Mouse (Mus musculus) NIH3T3 (cell line): ENCODE results near the gene Pdzd4.
A peak's percentile ranks its signal among the peaks of the same experiment; 100 is the strongest.

Experiments used
- DNase-seq: peaks from one replicate; pipeline ENCODE4 v3.0.0-alpha.2; 2012; ENCODE audit warnings: low read depth

The Pdzd4 gene

DNA sequence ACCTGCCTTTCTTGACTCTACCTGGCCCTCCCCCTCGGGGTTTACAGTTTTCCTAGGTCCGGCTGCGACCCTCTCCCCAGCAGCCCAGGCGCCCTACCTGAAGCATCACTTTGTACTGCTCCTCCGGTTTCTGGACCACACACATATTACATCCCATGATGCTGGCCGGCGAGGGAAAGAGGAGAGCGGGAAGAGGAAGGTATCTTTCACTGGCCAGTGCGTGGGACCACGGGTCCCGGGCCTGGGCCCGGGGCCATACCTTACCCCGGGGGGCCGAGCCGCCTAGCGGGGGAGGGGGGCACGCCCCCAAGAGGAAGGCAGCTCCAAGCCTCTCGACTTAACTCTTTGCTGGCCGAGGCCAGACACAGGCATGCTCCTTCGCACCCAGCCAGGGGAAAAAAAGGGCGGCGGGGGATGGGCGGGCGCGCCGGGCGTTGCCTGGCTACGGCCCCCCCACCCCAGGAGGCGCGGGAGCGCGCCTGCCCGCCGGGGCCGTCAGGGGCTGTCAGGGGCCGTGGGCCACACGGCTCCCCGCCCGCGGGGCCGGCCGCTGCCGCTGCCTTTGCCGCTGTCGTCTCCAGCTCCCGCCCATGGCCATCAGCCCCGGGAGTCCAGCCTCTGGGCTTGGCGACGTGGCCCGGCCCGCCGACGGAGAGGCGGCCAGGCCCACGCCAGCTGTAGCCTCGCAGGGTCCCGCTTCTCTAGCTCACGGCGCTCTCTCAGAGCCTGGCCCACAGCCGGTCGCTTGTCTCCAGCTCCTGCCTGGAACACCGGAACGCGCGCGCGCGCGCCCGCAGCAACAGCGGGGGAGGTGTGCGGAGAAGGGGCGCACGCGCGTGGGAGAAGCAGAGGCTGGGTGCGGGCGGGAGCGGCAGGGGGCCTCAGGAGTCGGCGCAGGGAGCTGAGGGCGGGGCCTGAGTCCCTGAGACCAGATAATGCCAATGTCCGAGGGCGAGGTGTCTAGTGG lies at the start of gene Pdzd4:
TSS of gene Pdzd4 (minus strand) at position 785 of the 967 bp plus-strand sequence.
- peak; percentile 83 for DNase-seq

DNA sequence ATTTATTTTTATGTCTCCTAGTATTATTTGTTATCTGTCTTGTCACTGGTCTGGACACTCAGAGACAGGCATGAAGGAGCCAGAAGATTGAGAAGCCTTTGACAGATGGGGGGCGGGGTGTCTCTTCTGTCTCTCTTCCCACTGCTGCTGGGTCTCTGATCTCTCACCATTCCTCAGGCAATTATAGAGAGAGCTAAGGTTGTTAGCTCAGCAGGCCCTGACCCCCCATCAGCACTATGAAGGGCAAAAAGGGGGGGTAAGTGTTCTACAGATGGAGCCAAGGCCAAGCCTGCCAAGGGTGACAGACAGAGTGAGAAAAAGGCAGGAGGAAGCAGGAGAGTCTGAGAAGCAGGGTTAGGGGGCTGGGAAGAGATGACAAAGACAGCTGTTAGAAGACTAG lies 47.2 kb upstream of the Pdzd4 start:
- DNase-seq, result no peak

DNA sequence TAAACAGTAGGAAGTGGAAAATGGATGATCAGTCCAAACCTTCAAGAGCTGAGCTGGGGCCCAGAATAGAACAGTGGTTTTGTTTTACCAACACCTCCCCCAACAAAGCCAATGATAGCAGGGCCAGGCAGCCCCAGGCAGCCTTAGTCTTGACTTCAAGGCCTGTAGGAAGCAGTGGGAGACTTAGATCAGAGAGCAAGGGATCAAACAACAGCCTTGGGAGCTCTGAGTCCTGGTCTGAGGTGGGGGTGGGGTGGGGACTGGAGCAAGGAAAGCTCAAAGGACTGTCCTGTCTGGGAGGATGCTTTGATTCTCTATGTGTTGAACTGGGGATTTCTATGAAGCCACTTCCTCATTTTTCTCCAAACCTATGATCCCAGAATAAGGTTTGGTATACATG lies 46.7 kb upstream of the Pdzd4 start:
- DNase-seq, result no peak

DNA sequence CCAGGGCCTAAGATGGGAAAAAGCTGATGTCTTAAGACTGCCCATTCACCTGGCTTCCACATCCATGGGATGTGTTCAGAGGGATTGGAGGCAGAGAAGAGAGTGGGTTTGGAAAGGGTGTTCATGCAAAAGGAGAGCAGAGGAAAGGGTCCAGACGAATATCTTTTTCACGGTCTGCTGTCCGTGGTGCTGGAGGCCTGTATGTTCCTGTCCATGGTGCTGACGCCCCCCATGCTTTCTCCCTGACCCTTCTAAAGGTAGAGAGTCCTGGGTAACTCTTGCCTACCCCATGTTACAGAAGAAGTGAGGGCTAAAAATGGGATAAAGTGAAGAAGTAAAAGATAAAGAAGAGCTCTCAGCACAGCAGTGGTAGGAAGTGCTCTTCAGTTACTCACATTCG lies 44.6 kb upstream of the Pdzd4 start:
- DNase-seq, result peak; percentile 62

DNA sequence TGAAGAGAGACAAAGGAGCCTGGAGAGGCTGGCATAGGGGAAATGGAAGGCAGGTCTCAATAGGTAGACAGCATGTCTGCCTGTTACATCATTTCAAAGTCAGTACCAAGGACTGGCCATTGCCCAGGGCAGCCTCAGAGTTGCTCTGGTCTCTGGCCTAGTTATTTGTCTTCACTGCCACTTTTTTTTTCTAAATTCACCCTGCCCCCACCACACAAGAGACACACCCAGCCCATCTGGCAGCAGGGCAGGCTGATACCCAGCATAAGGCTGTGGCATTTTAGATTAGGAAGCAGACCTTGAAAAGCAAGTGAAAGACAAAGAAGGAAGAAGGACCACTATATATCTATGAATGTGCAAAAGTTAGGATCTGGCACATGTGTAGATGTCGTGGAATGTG lies 43.1 kb upstream of the Pdzd4 start:
- no peak for DNase-seq

DNA sequence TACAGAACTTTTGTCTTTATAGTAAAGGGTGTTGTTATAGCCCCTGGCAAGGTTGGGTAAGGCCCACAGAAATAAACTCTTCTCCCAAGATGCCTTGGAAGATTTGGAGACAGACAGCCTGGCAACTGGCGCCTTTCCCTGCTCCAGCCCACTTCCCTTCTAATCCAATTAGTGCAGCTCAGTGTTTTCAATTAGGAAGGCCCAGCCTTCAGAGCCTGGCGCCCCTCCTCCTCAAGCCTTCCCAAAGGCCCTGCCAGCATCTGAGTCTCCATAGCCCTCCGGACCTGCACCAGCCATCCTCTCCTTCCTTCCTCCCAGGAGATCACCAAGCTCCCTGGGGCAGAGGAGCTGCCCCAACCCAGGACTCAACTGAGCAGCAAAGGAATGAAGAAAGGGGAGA lies 42.5 kb upstream of the Pdzd4 start:
- no peak for DNase-seq

DNA sequence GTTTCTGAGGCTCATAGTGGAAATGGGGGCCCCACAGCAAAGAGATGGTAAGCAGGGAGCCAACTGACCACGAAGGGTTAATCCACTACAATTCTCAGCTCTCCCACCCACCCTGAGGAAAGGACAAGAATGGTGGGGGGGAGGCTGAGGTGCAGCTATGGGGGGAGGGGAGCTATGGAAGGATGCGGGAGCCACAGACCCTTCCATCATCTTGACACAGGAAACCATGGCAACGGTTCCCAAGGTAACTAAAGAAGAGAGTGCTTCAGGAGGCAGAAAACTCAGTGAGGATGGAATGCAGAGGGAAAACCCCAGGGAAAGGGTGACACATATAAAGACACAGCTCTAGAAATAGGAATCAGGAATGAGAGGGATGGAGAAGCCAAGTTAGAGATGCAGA lies 39.9 kb upstream of the Pdzd4 start:
- DNase-seq, result no peak

DNA sequence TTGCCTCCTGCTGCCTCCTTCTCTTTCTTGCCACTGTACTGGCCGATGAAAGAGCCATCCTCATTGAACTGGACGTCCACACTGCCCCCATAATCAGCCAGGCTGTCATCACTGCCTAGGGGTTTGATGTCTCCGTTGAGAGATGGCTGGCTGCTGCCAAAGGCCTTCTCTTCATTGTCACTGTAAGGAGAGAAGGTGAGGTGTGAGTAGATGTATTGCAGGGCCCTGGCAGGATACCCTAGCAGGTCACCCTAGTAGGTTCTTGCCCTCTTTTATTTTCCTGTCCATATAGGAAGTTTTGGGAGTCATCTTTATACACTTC lies 30.3 kb upstream of the Pdzd4 start:
- DNase-seq, result no peak

DNA sequence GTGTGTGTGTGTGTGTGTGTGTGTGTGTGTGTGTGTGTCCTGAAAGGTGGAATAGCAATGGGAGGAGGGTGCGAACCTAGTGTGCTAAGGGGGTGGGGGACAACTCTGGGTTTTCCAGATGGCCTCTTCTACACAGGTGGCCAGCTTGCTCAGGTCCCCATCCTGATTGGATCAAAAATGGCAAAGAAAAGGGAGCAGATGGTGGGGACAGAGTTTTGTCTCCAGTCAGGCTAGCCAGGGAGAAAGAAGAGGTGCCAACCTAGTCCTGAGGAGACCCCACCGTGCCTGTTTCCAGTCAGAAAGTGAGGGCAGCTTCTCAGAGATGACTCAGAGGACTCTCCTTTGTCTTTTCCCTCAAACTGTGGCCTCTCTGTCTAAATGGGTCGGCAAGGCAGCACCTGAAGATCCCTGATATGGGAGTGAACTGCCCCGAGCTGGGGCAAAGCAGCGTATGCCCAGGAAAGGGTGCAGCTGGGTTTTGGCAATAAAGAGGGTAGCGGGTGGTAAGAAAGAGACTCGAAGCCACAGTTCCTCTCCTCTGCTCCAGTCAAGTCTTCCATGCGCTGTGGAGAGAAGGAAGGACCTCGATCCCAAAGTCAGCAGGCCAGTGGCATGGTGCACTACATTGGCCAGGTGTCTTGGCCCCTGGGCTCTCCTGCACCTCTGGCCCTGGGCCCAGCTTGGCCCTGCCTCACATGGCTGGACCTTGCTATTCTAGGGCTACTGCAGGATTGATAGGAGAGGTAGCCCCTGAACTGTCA lies 29.7 kb upstream of the Pdzd4 start:
- no peak for DNase-seq

DNA sequence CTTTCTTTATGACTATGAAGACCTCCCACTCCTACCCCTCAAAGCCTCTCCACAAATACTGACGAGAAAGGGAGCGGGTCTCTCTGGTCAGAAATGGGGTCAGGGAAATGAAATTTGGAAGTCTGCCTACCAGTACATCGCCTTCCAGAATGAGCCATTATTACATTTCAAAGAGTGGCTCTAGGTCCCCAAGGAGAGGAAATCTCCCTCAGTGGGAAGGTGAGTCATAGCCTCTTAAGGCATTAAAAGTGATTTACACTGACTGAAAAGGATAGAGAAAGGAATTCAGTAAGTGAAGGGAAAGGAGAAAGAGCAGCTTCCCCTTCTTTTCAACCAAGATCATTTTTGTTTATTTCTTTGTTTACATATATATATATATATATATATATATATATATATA lies 11.9 kb upstream of the Pdzd4 start:
- DNase-seq, result peak; percentile 41

DNA sequence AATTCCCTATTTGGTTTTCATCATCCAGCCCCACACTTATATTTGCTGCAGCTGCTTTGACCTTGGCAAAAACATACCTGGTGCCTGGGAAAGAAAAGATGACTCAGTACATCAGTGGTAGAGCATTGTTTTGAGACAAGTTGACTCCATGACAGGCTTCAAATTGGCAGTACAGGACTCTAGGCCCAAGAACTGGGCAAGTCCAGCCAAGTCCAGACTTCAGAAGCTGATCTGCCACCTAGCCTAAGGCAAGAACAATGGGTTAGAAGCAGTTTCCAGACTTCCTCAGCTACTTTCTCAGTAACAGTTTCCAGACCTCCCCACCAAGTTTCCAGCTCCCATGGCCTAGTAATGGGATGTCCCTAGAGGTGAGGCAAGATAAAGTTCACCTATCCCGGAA lies 11.0 kb upstream of the Pdzd4 start:
- no peak for DNase-seq

DNA sequence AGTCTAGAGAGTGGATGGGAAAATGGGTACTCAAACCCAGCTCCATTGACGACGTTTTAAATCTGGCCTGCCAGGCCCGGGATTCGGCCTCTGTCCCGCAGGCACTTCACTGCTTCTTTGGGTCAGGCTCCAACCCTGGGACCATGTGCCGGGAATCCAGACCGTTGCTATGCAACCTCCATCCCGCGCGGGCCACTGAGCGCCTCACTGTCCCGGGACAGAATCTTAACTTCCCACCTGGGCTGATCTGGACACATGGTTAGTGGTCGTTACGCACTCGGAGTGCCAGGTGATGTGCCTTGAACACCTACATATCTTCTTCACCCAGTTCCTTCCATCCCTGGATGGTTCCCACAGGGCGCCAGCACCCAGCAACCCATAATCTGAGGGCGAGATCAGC lies 1.0 kb downstream of the Pdzd4 start:
- no peak for DNase-seq

DNA sequence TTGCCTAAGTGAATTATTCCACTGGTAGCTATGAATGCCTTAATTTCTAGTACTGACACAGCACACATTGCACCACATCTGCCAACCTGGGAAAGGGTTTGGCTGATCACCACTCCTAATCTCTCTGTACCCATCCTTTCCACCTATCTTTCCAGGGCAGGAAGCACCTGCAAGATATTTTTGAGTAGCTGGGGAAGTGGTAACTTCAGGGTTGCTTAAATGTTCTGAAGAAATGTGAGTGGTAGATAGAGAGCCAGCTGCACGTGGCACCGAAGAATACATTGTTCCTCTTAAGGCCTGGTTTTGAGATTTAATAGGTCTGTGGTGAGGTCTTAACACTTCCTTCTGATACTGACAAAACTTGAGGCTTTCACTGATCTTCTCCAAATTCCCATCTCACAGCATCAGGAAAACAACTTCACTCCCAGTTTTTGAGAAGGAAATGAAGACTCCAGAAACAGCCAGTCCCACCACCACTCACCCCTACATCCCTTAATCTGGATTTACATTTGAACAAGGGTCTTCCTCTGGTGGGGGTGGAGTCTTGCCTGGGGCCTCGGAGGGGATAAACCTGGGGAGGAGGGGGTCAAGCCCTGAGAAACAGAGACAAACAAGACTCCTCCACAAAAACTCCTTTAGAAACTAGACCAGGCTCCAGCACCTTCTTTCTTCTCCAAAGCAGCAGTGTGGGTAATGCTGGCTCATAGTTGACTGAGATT lies 8.0 kb downstream of the Pdzd4 start:
- DNase-seq, result no peak

DNA sequence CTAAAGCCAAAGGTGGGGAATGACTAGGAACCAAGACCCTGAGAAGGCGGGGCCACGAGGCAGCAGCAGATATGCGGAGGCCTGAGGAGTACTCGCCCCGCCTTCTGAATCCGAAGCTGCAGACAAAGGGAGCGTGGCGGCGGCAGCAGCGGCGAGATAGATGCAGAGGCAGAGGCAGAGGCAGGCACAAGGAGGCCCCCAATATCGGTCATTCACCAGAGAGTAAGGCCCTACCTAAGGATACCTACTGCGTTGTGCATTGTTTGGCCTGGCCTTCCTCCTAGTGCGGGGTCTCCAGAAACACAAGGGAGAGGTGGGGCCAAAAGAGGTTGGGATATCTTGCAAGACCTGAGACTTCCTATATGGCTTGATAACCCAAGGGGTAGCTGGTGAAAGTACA lies 9.7 kb downstream of the Pdzd4 start:
- DNase-seq, result no peak

DNA sequence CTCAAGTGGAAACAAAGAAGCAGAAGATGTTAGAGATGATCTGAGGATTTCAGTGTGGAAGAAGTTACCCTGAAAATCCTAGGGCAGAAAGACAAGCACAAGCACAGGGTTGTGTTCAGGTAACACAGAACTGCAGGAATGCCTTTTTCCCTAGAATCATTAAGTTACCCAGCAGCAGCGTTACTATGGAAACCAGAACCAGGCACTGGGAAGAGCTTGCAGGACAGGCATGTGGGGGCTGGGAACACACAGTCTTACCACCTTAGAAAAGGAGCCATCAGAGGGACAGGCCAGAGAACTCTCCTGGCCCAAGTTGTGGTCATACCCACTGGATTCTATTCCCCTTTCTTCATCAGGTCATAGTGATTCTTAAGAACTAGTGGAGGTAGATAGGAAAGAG lies 19.0 kb downstream of the Pdzd4 start:
- DNase-seq, result no peak

DNA sequence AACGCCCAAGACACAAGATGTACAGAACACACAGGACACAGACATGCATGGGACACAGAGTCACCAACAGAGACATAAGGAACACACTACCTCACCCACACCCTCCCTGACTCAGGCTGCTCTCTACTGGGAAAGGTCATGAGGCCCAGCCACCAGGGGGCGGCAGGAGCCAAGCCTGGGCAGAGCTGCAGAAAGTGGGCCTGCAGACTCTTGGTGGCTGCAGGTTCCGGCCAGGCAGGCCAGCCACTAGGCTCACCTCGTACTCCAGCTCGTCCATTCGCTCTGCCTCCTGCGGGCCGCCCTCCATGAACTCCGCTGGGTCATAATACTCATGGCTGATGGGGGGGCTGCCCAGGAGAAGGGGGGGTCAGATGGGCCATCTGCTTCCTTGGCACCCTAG lies 26.3 kb downstream of the Pdzd4 start:
- peak; percentile 79 for DNase-seq

DNA sequence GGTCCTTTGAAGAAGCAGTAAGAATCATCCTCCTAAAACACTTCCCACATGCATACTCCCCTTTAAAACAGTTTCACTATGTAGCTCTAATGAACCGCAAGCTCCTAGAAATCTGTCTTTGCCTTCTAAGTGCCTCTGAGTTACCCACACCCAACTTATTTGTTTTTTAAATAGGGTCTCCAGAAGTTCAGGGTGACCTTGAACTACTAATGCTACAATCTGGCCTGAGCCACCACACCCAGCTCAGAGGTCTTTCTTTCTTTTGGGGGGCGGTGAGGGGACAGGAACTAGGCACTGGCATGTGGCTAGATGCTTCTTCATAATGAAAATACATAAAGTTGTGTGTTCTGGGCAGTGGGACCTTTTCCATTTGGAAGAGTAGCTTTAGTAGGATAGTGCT lies 27.3 kb downstream of the Pdzd4 start:
- DNase-seq, result no peak

DNA sequence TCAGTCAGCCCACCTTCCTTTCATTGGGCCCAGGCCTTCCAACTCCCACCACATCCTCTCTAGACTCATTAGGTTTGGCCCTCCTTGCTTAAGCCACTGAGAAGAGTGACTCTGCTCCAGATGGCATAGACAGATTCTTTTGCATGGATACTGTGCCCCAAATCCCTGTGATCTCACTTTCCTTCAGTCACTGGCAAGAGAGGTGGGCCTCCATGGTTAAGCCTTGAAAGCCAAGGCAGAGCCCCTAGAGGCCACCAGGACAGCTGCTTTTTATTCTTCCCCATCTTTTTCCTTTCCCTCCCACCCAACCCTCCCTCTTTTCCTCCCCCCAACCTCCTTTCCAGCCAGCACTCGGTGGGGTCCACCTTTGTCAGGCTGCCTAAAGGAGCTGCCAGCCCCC lies 31.3 kb downstream of the Pdzd4 start:
- DNase-seq, result no peak

DNA sequence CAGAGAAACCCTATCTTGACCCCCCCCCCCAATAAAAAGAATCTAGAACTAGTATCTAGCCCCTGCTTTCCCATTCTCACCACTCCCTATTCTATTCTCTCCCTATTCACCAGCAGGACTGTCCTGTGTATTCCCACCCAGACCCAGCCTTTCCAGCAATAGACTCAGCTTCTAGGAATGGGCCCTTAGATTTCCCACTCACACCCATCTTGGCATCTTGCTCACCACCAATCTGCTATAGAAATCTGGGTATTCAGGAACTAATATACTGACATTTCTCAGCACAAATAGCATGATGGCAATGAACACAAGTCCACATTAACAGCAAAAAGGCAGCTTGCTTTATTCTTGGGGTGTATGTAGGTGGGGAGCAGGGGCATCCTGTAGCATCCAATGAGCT lies 31.7 kb downstream of the Pdzd4 start:
- DNase-seq, result no peak

DNA sequence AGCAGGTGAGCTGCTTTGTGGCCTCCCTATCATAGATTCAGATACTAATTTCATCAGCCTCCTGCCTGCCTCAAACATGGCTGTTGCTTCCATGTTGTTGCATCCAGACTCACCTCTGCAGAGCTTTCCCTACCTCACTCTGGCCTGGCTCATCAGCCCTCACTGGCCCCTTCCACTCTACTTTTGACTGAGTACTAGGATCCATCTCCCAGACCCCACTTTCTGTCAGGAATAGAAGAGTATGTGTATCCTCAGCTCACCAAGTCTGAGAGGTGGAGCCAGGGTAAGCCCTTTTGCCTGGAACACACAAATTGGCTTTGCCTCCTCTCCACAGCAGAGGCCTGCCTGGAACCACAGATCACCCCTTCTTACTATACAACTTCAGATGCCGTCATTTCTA lies 36.3 kb downstream of the Pdzd4 start:
- no peak for DNase-seq

DNA sequence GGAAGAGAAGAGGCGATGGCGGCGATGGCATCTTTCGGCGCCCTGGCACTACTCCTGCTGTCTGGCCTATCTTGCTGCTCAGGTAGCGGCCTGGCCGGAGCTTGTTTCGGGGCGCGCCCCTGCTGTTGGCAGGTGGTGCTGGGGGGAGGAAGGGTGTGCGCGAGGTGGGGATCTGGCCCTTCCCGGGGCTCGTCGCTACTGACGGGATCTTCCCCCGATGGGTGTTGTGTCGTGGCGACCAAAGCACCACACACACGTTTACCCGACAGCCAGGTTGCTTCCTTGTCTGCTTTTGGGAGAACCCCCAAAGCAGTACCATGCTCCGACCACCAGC lies 37.6 kb downstream of the Pdzd4 start:
- DNase-seq, result no peak

DNA sequence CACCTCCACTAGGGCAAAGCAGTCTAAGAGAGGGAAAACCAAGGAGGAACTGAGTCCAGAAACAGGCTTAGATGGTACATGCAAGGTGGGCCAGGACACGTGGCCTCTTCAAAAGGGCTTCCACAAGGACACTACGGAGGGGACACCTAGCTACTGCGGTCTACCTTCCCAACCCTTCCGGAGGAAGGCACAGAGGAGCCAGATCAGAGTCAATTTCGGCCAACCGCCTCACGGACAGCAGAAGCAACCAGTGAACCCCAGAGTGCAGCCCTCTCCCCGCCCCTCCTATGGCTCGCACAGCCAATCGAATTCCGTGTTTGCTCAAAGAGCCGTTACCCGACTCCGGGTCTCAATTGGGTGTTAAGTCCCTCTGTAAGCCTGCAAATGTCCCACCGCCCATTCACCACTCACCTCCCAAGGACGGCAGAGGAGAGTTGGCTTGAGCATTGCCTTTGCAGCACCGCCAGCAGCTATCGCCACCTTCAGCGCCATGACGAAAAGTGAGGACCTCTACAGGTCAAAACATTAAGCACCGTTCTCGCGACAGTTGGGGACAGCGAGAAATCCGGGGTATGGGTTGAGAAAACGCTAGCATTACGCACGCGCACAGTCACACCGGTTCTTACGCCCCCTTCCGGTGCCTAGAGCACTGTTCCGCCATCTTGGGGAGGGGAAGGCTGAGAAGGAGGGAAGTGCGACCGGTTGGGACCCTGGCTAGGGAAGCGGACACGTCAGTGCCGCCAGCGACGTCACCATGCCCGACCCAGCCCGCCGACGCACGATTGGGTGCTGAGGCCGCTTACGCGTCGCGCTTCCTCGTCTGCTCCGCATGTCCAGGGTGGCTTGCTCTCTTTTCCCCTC lies 38.2 kb downstream of the Pdzd4 start, which contains the start of the genes Idh3g and Ssr4:
TSS of gene Idh3g (minus strand) at position 534 of the 861 bp plus-strand sequence.
TSS of gene Ssr4 (plus strand) at position 665 of the 861 bp plus-strand sequence.
- peak; percentile 96 for DNase-seq
